Mouse (Mus musculus): ENCODE data around the gene Igsf8. TPM values are rescaled to one million over a fixed set of nuclear protein-coding genes. Genes with fewer than 3 reads are reported as not detected.

The Igsf8 gene
- polyA plus RNA-seq, 1 experiment from 2014 or later: 46.9 TPM

DNA sequence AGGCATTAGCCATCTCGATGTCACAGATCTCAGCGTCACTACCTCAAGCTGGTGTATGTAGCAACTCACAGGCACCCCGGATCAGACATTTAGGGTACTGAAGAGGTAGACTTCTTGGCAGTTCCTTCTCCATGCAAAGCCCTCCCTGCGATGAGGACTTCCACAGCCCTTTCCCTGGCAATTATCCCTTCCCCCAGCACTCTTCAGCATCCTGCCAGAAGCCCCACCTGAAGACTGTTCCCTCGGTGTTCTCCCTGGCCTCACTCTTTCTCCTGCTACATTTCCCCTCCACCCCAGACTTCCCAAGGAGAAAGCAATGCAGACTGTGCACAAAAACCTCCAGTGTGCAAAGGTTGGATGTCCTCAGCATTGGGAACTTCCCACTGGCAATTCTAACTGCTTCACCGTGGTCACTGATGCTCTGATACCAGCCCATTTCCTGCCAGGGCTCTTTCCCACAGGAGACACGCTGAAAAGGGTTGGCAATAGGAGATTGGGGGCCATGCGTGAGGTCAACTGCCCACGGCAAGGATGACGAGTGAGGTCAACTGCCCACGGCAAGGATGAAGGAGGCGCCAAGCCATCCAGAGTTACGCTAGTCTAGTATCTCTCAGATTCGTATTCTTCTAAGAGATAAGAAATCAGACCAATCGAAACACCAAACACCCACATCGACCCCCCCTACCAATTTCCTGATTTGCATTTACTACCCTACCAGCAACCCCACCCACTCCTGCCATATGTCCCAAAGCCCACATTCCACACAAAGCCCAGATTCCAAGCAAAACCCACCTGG lies 66.0 kb downstream of the Igsf8 start:
- no peaks in the 10 kb centered on the region for H3K36me3 ChIP-seq
- no peak for ATAC-seq (ENCODE audit: insufficient number of reproducible peaks, insufficient read depth, low FRiP score, low TSS enrichment, low read depth)
- no peak overlapping the region for H3K27ac ChIP-seq
- peaks cover 71% of the 10 kb centered on the region for H3K27me3 ChIP-seq
- no peak overlapping the region for H3K9ac ChIP-seq
- WGBS: 82% methylated on average over 16 of the region's 16 CpGs
- H3K4me2 ChIP-seq: no peak overlapping the region
- no peak overlapping the region for H3K4me3 ChIP-seq
- H3K9me3 ChIP-seq: no peaks in the 10 kb centered on the region
- peaks cover 8% of the 10 kb centered on the region; the same call in 1 of the 2 replicates for H3K4me1 ChIP-seq

DNA sequence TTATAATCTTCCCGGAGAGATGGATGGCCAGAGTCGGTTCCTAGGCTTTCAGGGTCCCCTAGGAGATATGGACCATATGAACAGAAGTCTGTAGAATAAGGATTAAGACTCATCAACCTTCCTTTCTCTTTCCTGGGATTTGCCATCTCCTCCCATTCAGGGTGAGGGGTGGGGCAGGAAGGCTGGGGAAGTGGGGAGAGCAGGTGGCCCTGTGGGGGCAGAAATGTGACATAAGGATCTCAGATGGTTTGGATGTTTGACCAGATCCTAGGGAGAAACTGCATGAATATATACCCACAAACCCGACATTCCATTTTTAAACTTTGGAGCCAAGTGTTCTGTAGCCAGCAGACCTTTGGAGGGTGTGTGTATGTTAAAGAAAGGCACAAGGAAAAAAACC lies 66.6 kb downstream of the Igsf8 start:
- no peak overlapping the region for H3K4me2 ChIP-seq
- WGBS: 79% methylated on average over 3 of the region's 3 CpGs
- ATAC-seq (ENCODE audit: insufficient number of reproducible peaks, insufficient read depth, low FRiP score, low TSS enrichment, low read depth): no peak

DNA sequence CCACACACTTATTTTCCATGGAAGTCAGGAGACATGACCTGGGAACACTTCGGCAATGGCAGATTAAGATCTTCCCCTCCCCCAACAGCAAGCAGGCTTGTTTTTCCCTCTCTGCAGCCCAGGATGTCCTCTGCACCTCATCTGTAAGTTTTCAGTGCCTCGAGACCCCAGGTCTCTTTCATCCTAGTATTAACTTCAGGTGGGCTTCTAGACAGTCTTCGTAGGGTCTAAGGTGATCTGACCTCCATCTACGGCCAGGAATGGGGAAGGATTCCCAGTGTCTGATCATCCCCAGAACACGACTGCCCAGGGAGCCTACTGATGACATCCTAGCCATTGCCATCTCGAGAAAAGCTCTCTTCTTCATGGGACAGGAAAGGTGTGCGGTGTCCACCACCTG lies 67.0 kb downstream of the Igsf8 start:
- no peak overlapping the region for H3K27ac ChIP-seq
- WGBS: 80% methylated on average over 7 of the region's 7 CpGs
- no peak overlapping the region for H3K4me3 ChIP-seq
- H3K4me1 ChIP-seq: peaks cover 8% of the 10 kb centered on the region; the same call in 1 of the 2 replicates
- H3K36me3 ChIP-seq: no peaks in the 10 kb centered on the region
- H3K27me3 ChIP-seq: peaks cover 77% of the 10 kb centered on the region
- no peak overlapping the region for H3K4me2 ChIP-seq
- no peak for ATAC-seq (ENCODE audit: insufficient number of reproducible peaks, insufficient read depth, low FRiP score, low TSS enrichment, low read depth)
- H3K9me3 ChIP-seq: no peaks in the 10 kb centered on the region
- H3K9ac ChIP-seq: no peak overlapping the region

More for the DNA sequence above, 66.6 kb downstream of the Igsf8 start:
- no peaks in the 10 kb centered on the region for H3K9me3 ChIP-seq
- H3K9ac ChIP-seq: no peak overlapping the region
- H3K27me3 ChIP-seq: peaks cover 76% of the 10 kb centered on the region
- no peak overlapping the region for H3K4me3 ChIP-seq
- no peaks in the 10 kb centered on the region for H3K36me3 ChIP-seq
- peaks cover 8% of the 10 kb centered on the region; the same call in 1 of the 2 replicates for H3K4me1 ChIP-seq
- no peak overlapping the region for H3K27ac ChIP-seq

DNA sequence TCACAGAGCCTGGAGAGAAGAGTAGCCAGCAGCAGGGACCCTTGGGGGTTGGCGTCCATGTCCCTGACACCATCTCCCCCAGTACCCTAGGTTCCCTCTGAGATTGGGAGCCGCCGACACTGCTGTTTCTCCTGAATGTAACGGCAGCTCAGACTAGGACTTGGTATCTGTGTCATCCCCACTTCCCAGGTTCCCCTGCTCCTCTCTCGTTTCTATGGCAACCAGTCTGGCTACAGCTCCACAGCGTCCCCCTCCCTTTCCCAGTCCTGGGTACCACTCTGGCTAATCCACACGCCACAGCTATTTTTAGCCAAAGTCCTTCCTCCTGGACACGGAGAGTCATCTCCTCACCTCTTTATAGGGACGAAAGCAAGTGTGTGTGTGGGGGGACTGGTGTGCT lies 67.7 kb downstream of the Igsf8 start, which contains the start of gene Kcnj9:
Gene Kcnj9, minus strand, starts transcription at position 188 of the 400 bp plus-strand sequence.
- Histone ChIP-seq H3K36me3 (no peaks in the 10 kb centered on the region), H3K27ac (no peak within 1 kb of the TSS), H3K4me1 (peaks cover 8% of the 10 kb centered on the region; the same call in 1 of the 2 replicates), H3K4me2 (no peak within 1 kb of the TSS), H3K9me3 (no peaks in the 10 kb centered on the region), H3K9ac (no peak within 1 kb of the TSS), H3K4me3 (no peak within 1 kb of the TSS), H3K27me3 (peaks cover 79% of the 10 kb centered on the region)
- ATAC-seq (ENCODE audit: insufficient number of reproducible peaks, insufficient read depth, low FRiP score, low TSS enrichment, low read depth): no peak
- 35% methylated on average over 9 of the region's 9 CpGs for WGBS

DNA sequence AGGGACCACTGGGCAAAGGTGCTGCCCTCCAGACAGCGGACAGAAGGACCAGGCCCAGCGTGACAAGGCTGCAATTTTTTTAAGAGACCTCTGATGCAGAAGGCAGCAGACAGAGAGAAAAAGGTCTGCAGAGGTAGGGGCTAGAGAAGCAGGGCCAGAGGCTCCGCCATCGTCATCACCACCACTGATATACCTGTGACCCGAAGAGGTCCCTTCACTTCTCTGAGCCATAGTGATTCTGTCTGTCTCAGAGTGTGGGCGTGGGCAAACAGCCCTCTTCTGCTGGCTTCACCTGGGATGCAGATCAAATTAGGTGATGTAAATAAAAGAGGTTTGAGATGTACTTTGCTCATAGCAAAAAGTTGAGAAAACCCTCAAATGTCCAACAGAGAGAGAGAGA lies 68.2 kb downstream of the Igsf8 start:
- Histone ChIP-seq H3K4me2 (no peak overlapping the region), H3K4me3 (no peak overlapping the region), H3K9me3 (no peaks in the 10 kb centered on the region), H3K27ac (no peak overlapping the region), H3K4me1 (peaks cover 8% of the 10 kb centered on the region; the same call in 1 of the 2 replicates), H3K9ac (no peak overlapping the region), H3K27me3 (peaks cover 80% of the 10 kb centered on the region), H3K36me3 (no peaks in the 10 kb centered on the region)
- WGBS: 71% methylated on average over 6 of the region's 6 CpGs
- no peak for ATAC-seq (ENCODE audit: insufficient number of reproducible peaks, insufficient read depth, low FRiP score, low TSS enrichment, low read depth)

DNA sequence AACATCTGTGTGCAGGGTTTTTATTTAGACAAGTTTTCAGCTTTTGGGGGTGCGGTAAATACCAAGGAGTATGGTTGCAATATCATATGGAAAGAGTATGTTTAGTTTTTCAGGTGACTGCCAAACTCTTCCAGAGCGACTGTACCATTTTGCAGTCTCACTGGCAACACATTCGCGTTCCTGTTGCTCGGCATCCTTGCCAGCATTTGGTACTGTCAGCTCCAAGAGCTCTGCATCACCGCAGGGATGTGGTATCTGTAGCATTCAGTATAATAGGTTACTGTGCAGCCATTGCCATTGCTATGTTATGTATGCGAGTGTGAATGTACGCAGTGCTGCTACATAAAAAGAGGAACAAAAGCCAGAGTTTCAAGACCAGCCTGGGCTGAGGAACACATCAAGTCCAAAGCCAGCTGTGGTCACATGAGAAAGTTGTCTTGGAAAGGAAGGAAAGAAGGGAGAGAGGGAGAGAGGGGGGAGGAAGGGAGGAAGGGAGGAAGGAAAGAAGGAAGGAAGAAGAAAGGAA lies 70.0 kb downstream of the Igsf8 start:
- Histone ChIP-seq H3K36me3 (no peaks in the 10 kb centered on the region), H3K4me1 (0 out of 2 replicates have a peak, but pooled peaks cover under 1% of the 10 kb centered on the region), H3K4me2 (no peak overlapping the region), H3K4me3 (no peak overlapping the region), H3K27ac (no peak overlapping the region), H3K27me3 (peaks cover 69% of the 10 kb centered on the region), H3K9ac (no peak overlapping the region), H3K9me3 (no peaks in the 10 kb centered on the region)
- no peak for ATAC-seq (ENCODE audit: insufficient number of reproducible peaks, insufficient read depth, low FRiP score, low TSS enrichment, low read depth)
- 75% methylated on average over 8 of the region's 8 CpGs for WGBS

DNA sequence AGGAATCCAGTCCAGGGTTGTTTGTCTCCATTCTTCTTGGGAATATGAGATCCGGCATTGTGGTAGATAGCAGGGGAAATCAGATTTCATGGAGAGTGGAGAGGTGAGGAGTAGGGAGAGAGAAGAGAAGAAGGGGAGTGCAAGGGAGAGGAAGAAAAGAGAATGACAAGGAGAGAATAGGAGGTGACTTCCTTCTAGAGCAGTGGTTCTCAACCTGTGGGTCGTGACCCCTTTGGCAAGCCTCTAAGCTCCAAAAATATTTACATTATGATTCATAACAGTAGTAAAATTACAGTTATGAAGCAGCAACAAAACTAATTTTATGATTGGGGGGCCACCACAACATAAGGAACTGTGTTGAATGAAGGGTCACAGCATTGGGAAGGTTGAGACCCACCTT lies 71.5 kb downstream of the Igsf8 start:
- Histone ChIP-seq H3K4me1 (no peaks in the 10 kb centered on the region), H3K36me3 (no peaks in the 10 kb centered on the region), H3K9ac (no peak overlapping the region), H3K4me3 (no peak overlapping the region), H3K27ac (no peak overlapping the region), H3K4me2 (no peak overlapping the region), H3K9me3 (no peaks in the 10 kb centered on the region), H3K27me3 (peaks cover 63% of the 10 kb centered on the region)
- ATAC-seq (ENCODE audit: insufficient number of reproducible peaks, insufficient read depth, low FRiP score, low TSS enrichment, low read depth): no peak
- WGBS: 81% methylated on average over 2 of the region's 2 CpGs

DNA sequence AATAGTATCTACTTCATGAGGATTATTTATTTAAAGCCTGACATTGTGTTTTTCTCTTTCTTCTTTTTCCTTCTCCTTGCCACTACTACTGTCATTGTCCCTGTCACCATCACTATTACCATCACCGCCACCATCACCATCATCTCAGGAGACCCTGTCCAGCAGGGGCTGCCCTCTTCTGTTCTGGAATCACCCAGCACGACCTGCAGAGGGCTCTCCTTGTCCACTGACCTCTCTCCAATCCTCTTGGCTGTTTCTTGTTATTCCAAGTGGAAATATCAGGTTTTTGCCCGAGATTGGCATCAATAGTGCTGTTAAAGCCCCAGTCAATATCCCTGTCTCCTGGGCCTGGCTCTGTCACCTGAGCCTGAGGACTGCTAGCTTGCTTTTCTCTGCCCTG lies 72.1 kb downstream of the Igsf8 start:
- Histone ChIP-seq H3K27me3 (peaks cover 61% of the 10 kb centered on the region), H3K27ac (no peak overlapping the region), H3K36me3 (no peaks in the 10 kb centered on the region), H3K9ac (no peak overlapping the region), H3K4me2 (no peak overlapping the region), H3K4me1 (no peaks in the 10 kb centered on the region), H3K9me3 (no peaks in the 10 kb centered on the region), H3K4me3 (no peak overlapping the region)
- ATAC-seq (ENCODE audit: insufficient number of reproducible peaks, insufficient read depth, low FRiP score, low TSS enrichment, low read depth): no peak
- 15% methylated on average over 3 of the region's 3 CpGs for WGBS

DNA sequence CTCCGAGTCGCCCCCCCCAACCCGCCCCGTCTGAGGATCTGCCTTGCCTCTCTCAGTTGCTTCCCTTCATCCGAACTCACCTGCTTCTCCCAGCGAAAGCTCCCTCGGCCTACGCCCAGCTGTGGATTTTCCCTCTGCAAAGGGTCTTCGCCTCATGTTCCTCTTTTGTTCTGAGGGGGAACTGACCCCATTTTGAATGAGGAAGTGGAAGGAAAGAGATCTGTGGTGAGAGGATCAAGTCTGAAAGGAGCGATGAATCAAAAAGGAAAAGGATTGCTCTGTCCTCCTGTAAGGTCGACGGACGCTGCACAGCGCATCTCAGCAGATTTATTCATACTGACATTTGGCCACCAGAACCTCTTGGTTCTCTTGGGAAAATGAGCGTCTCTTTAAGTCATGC lies 74.4 kb downstream of the Igsf8 start:
- H3K9me3 ChIP-seq: no peaks in the 10 kb centered on the region
- no peak for ATAC-seq (ENCODE audit: insufficient number of reproducible peaks, insufficient read depth, low FRiP score, low TSS enrichment, low read depth)
- H3K4me1 ChIP-seq: peaks cover 5% of the 10 kb centered on the region
- WGBS: 78% methylated on average over 15 of the region's 15 CpGs
- no peak overlapping the region for H3K4me2 ChIP-seq
- no peak overlapping the region for H3K4me3 ChIP-seq
- no peak overlapping the region for H3K27ac ChIP-seq
- no peak overlapping the region for H3K9ac ChIP-seq
- H3K27me3 ChIP-seq: peaks cover 57% of the 10 kb centered on the region
- H3K36me3 ChIP-seq: no peaks in the 10 kb centered on the region

DNA sequence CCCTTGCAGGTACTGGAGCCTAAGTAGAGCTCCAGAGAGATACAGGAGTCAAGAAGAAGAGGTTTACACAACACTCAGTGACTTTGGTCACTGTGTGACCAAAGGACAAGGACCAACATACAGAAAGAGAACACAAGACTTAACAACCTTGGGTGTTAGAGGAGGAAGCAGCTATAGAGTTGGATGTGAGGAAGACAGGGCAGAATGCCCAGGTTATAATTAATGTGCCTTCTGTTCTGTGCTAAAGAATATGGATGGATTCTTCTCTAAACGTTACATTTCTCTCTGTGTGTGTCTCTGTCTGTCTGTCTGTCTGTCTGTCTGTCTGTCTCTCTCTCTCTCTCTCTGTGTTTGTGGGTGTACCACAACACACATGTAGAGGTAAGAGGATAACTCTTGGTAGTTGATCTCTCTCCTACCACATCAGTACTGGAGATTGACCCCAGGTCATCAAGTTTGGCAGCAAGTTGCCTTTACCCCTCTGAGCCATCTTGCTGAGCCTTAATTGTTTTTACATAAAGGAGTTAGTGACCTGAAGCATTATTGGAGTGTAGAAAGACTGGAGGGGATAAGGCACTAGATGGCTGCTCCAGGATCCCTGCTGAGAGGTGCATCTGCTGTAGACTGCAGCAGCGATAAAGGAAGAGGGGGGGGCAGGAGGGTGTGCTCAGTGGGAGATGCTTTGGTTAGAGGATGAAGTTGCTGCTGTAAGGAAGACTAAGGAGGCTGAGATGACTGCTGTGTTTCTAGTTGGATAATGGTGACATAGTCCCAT lies 76.2 kb downstream of the Igsf8 start:
- H3K27me3 ChIP-seq: peaks cover 64% of the 10 kb centered on the region
- no peak overlapping the region for H3K4me3 ChIP-seq
- H3K9ac ChIP-seq: no peak overlapping the region
- no peak for ATAC-seq (ENCODE audit: insufficient number of reproducible peaks, insufficient read depth, low FRiP score, low TSS enrichment, low read depth)
- no peaks in the 10 kb centered on the region for H3K36me3 ChIP-seq
- H3K4me1 ChIP-seq: peaks cover 10% of the 10 kb centered on the region
- H3K9me3 ChIP-seq: no peaks in the 10 kb centered on the region
- 35% methylated on average over 2 of the region's 2 CpGs for whole genome bisulfite sequencing
- H3K27ac ChIP-seq: no peak overlapping the region
- H3K4me2 ChIP-seq: no peak overlapping the region

DNA sequence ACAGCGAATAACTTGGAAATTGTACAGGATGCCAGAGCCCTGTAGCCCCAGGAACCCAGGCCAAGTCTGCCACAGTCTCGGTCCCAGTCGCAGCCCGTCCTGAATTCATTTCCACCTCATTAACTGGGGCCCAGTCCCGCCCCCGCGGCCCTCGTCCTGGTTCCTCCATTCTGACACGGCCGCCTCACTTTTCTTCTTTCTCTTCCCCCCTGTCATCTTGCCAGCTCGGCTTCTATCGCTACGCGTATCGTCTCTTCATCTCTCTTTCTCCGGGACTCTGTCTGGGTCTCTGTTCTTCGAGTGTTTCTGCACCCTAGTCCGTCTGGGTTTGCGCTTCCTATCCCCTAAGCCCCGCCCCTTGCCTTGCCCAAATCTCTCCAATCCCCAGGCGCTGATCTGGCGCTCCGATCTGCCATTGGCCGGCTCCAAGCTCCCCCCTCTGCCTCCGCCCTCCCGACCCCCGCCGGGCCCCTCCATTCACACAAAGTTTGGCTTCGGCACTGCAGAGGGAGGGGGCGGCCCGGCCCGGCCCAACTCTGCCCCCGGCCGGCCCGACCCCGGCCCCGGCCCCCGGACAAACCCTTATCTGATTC lies 79.4 kb downstream of the Igsf8 start, which contains the start of gene Kcnj10:
Gene Kcnj10, plus strand, starts transcription at position 482 of the 593 bp plus-strand sequence.
- Histone ChIP-seq H3K9ac (no peak within 1 kb of the TSS), H3K27me3 (peaks cover 59% of the 10 kb centered on the region), H3K27ac (no peak within 1 kb of the TSS)

More for the DNA sequence above, 79.4 kb downstream of the Igsf8 start, which contains the start of gene Kcnj10:
- Histone ChIP-seq H3K36me3 (no peaks in the 10 kb centered on the region), H3K4me3 (peak within 1 kb of the TSS; percentile 40), H3K9me3 (no peaks in the 10 kb centered on the region), H3K4me1 (peaks cover 10% of the 10 kb centered on the region), H3K4me2 (peak within 1 kb of the TSS; percentile 66)
- WGBS: 2% methylated on average over 38 of the region's 38 CpGs
- peak; percentile 81; the same call in 1 of the 2 replicates for ATAC-seq (ENCODE audit: insufficient number of reproducible peaks, insufficient read depth, low FRiP score, low TSS enrichment, low read depth)
